Mouse (Mus musculus) Patski (cell line): ENCODE measurements around the gene Kcng3. TPM values are rescaled to one million over a fixed set of nuclear protein-coding genes. Genes with fewer than 3 reads are reported as not detected.

ENCODE experiments used
- ATAC-seq: fragments of 100-300 bp; one replicate; pipeline ENCODE4 v1.8.0; 2021
- CTCF ChIA-PET: fragments of 350-600 bp; sonication (Branson Sonifier 250); formaldehyde crosslinking; loops from one replicate; lab custom pipeline; 2022; ENCODE audit warnings: inconsistent platforms; lab: Charles Lee
- POLR2A ChIA-PET: fragments of 350-600 bp; sonication (Branson Sonifier 250); formaldehyde crosslinking; loops from one replicate; lab custom pipeline; 2022; ENCODE audit warnings: antibody characterized with exemption, inconsistent platforms; lab: Charles Lee
- DNase-seq: peaks from one replicate; pipeline ENCODE4 v3.0.0-alpha.2; 2011; ENCODE audit warnings: low read depth, low spot score
- H3K27me3 ChIP-seq: fragments of 371-371 bp; one replicate; pipeline ENCODE4 v1.5.1; 2021
- CTCF ChIP-seq: fragments of 100-300 bp; IDR thresholded peaks from one replicate; pipeline ENCODE4 v1.5.1; 2021
- in situ Hi-C: fragments of 300-500 bp; cut with MboI; formaldehyde crosslinking; loops from 3 replicates; pipeline ENCODE4 v1.11.1; 2018; ENCODE audit warnings: low pct_unique_long_range_greater_than_20kb, mixed read lengths
- polyA plus RNA-seq: library from polyadenylated mRNA; unstranded; gene quantifications from one replicate; pipeline ENCODE4 v1.2.3, GENCODE M21; 2021

Kcng3 gene
- polyA plus RNA-seq = not detected

DNA sequence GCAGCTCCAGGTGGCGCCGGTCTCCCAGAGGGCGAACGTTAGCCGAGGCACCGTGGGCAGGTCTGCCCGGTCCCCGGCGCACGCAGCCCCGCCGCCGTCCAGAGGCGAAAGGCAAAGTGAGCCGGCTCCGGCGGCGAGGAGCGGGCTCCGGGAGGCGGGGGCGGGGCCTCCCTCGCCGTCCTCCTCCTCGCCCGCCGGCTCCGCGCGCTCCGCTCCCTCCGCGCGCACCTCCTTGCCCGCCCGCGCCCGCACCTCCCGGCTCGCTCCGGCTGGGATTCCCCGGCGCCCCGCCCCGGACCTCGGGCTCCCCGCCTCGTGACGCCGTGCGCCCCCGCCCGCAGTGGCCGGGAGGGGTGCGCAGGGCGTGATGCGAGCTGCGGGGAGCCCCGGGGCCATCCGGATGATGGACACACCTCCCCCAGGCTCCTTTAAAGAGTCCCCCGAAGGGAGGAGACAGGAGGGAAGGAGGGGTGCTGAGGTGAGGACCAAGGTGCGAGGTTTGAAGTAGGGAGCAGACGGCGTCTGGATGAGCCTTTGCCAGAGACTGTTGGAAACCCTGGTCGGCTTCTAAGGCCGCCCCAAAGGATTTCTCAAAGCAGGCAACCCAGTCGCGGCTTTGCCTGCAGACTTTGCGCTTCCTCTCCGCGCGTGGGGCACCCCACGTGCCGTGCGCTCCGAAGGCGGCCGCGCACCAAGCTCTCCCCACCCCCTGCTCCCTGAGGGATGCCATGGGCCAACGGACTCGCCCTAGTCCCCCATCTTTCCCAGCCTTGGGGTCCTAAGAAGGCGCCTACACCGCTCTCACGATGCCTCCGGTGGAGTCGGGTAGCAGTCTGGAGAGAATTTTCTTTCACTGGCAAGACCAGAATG lies at the start of gene Kcng3:
TSS of gene Kcng3 (minus strand) at position 113 of the 870 bp plus-strand sequence.
- in situ Hi-C loops = loop anchor here (5.0 to 10.0 kb wide), 2 partner anchors 220 to 607 kb away; no protein-coding TSS in a partner anchor

DNA sequence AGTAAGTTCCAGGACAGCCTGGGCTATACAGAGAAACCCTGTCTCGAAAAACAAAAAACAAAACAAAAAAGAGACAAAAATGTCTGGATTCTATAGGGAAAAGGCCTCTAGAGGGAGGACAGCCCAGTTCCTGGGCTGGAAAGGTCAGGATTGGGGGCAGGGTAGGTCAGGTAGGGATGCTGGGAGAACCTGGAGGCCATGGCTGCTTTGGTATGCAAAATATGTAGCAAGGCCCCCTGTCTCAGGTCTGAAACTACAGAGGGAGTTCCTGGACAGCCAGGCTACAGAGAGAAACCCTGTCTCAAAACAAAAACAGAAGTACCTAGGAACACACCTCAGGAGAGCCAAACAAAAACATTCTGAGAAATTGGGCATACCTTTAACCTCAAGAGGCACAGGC lies 45.7 kb upstream of the Kcng3 start:
- ChIA-PET POLR2A (interaction anchor here (0.6 kb wide), 1 partner anchor 219 kb away, joined by 3 read pairs; no protein-coding TSS in a partner anchor), CTCF (no interaction called here)
- in situ Hi-C loops = no loop called here
- no peak for ATAC-seq
- no peak for DNase-seq
- H3K27me3 ChIP-seq = no peaks in the 10 kb centered on the region
- no peak for TF ChIP-seq CTCF

More for the DNA sequence above, at the start of gene Kcng3:
- ATAC-seq (peak; percentile 41), DNase-seq (no peak)
- POLR2A ChIA-PET = no interaction called here
- peaks cover 42% of the 10 kb centered on the region for H3K27me3 ChIP-seq
- TF ChIP-seq CTCF = no peak
- CTCF ChIA-PET = no interaction called here

DNA sequence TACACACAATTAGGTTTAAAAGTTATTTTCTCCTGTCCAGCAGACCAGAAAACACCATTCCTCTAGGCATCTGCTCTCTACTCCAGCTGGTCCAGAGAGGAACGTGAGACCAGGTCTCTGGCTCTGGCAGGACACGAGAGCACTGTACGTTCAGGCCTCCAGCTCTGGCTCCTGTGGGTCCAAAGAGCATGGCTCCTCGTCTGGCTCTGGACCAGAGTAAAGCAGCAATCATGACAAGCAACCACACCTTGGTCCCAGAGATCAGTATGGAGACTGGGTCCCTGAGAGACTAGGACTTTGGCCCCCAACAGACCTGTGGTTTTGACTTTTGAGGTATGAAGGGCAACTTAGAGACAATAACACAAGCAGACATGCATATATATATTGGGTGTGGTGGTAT lies 41.0 kb upstream of the Kcng3 start:
- no peak for ATAC-seq
- no peaks in the 10 kb centered on the region for H3K27me3 ChIP-seq
- CTCF ChIA-PET = no interaction called here
- POLR2A ChIA-PET = no interaction called here
- DNase-seq = no peak
- no peak for TF ChIP-seq CTCF
- in situ Hi-C loops = no loop called here

DNA sequence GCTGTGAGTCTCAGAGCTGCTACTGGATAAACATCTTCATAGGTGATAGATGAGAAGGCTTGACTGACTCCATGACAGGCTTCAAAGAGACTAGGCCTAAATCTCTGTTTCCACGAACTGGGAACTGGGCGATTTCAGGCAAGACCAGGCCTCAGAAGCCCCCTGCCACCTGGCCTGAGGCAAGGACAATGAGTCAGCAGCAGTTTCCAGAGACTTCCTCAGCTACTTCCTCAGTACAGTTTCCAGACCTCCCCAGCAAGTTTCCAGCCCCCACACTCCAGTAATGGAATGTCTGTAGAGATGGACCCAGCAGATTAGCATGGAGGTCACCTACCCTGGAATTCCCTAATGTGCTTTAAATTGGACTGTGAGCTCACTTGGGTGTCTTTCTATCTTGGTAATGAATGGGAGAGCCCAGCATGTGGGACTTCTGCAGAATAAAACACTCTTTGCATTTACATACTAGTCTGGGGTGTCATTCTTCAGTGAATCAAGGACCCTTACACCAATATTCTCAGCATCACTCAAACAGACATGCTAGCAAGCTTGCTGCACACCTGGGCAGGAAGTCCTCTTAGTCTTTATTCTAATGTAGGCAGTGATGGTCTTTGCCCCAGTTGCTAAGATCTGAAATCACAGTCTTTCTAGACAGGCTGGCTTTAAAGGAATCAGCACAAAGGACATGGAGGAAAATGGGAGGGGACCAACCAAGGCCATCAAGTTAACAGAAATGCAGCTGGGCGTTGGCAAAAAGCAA lies 36.4 kb upstream of the Kcng3 start:
- POLR2A ChIA-PET = interaction anchor here (0.6 kb wide), 1 partner anchor 69 kb away, joined by 3 read pairs; no protein-coding TSS in a partner anchor
- in situ Hi-C loops = no loop called here
- ATAC-seq = no peak

DNA sequence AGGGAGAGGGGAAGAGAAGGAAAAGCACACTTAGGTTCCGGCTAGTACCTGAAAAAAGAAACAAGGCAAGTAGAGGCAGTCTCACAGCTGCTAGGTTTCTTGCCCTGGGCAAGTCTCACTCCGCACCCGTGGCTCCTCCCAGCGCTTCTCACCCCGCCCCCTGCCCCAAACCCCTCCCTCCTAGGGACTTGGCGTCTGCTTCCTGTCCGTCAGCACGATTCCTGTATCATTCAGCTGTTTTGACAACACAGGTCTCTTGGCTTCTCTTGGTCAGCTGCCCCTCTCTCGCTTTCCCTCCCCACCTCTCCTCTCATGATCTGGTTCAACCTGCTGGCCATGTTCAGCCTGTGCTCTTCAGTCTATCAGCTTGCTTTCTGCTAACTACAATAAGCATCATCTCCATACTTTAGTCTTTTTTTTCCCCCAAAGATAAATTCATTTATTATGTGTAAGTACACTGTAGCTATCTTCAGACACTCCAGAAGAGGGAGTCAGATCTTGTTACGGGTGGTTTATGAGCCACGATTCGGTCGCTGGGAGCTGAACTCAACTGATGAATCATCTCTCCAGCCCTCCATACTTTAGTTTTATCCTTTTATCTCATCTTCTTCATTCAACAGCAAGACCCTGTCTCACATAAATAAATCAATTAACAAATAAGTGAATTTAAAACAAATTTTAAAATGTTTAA lies 35.0 kb upstream of the Kcng3 start:
- CTCF ChIA-PET = no interaction called here
- in situ Hi-C loops = no loop called here
- no peak for ATAC-seq
- POLR2A ChIA-PET = no interaction called here
- no peak for DNase-seq
- peak; percentile 15 for TF ChIP-seq CTCF
- H3K27me3 ChIP-seq = no peaks in the 10 kb centered on the region

More for the DNA sequence above, 36.4 kb upstream of the Kcng3 start:
- no peak for TF ChIP-seq CTCF
- no peaks in the 10 kb centered on the region for H3K27me3 ChIP-seq
- no peak for DNase-seq
- CTCF ChIA-PET = no interaction called here

DNA sequence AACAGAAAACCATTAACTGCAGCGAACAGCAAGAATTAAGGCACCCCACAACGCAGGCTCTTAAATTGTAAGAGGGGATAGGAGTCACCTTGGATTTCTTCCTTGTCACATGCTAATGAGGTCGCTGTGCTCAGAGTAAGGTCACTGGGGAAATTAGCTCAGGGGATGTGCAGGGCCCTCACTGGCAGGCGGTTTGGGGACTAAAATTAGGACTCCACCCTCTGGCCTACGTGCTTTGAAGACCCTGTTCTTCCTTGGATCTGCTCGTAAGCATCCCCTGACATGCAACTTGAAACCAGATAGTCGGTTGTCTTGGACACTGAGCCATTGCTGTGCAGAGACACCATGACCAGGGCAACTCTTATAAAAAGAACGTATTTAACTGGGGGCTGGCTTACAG lies 33.1 kb upstream of the Kcng3 start:
- CTCF ChIA-PET = no interaction called here
- no peak for ATAC-seq
- TF ChIP-seq CTCF = no peak
- no peaks in the 10 kb centered on the region for H3K27me3 ChIP-seq
- in situ Hi-C loops = no loop called here
- no peak for DNase-seq
- POLR2A ChIA-PET = no interaction called here

DNA sequence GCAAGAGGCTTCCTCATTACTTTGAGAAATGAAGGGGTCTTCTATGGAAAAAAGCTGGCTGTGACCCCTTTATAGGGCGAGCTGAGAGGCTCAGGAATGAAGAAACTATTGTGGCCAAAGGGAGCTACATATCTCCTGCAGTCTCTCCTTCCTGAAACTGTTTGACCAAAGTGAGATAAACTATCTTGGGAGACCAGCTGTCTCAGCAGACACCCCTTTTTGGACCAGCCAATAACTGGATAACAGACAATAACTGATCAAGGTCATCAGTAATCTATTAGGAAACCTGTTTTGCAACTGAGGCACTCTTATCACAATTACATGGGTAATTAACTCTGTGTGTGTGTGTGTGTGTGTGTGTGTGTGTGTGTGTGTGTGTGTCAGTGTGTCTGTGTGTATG lies 27.2 kb upstream of the Kcng3 start:
- in situ Hi-C loops = no loop called here
- TF ChIP-seq CTCF = no peak
- H3K27me3 ChIP-seq = no peaks in the 10 kb centered on the region
- CTCF ChIA-PET = no interaction called here
- no peak for DNase-seq
- POLR2A ChIA-PET = interaction anchor here (0.6 kb wide), 1 partner anchor 76 kb away, joined by 3 read pairs; no protein-coding TSS in a partner anchor
- no peak for ATAC-seq

DNA sequence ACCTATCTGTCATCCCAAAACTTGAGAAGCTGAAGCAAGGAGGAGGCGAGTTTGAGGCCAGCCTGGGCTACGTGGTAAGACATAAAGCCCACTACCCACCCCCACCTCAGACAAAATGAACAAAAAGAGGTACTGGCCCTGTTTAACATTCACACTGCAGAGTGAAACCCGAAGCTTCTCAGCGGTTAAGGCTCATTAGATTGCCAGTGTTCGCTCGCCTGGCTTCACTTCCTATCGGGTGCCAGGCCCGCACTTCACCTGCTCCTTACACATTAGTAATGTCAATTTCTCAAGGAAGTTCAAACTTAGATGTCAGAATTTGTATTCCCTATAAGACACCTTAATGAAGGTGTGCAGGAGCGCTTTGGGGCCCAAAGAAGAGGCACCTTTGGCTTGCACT lies 25.7 kb upstream of the Kcng3 start:
- ChIA-PET POLR2A (no interaction called here), CTCF (interaction anchor here (1.1 kb wide), 1 partner anchor 11 kb away, joined by 3 read pairs; no protein-coding TSS in a partner anchor)
- ATAC-seq (no peak), DNase-seq (no peak)
- in situ Hi-C loops = no loop called here
- H3K27me3 ChIP-seq = no peaks in the 10 kb centered on the region
- TF ChIP-seq CTCF = no peak

DNA sequence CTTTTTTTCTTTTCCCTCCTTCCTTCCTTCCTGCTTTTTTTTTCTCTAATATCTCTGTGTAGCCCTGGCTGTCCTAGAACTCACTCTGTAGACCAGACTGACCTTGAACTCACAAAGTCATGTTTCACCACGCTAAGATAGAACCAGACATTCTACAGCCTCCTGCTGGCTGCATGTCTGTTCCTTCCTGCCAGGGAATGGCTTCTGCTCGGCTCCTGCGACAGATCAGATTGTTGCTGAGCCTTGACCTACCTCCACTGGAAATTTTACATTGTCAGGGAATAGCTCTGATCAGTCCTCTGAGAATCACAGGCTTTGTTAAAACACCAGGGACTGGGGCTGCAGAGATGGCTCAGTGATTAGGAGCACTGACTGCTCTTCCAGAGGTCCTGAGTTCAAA lies 24.0 kb upstream of the Kcng3 start:
- no peak for TF ChIP-seq CTCF
- ChIA-PET POLR2A (no interaction called here), CTCF (no interaction called here)
- in situ Hi-C loops = no loop called here
- ATAC-seq = no peak
- H3K27me3 ChIP-seq = no peaks in the 10 kb centered on the region
- no peak for DNase-seq

DNA sequence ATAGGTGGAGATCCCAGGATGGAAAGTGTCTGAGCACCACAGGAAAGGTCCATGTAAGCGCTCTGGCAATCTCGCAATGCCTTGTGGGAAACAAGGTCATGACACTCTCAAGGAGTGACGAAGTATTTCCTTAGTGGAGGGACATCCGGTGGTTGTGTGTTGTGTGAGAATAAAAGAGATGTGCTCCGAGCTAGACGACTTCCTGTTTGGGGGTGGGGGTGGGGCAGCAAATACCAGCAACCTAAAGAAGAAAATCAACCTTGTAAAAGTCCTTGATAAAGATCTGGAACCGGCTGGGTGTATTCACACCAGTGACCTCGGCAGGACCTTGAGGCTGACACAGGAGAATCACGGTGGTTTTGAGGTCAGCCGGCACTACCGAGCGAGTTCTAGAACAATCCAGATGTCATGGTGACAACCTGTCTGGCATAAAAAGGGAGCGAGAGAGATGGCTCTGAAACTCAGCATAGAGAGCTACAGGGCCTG lies 23.0 kb upstream of the Kcng3 start:
- ChIA-PET CTCF (no interaction called here), POLR2A (interaction anchor here (0.6 kb wide), 1 partner anchor 19 kb away, joined by 3 read pairs; no protein-coding TSS in a partner anchor)
- TF ChIP-seq CTCF = no peak
- ATAC-seq = no peak
- in situ Hi-C loops = no loop called here
- H3K27me3 ChIP-seq = no peaks in the 10 kb centered on the region
- DNase-seq = no peak
